In genomic region chr14:47544286-47544685, GRCm38 (mm10) we compare ENCODE assay signal across 16 mouse cellular contexts.
"Had no signal": no experiment of that assay in that cellular context is flagged by ENCODE, and none has a peak within 500 bp of the region (broad histone marks: within the 10 kb centered on the region; RNA-seq: fewer than 3 reads in every experiment).

No protein-coding gene starts in this region.

- H3K4me1 ChIP-seq: limb, embryonic 15.5 days; midbrain, embryonic 13.5 days; neural tube, embryonic 15.5 days had no signal

- H3K4me3 ChIP-seq: left cerebral cortex, adult 2 months; limb, embryonic 15.5 days; midbrain, embryonic 13.5 days; myocyte; neural tube, embryonic 15.5 days had no signal

- ATAC-seq: intestine, embryonic 16.5 days; midbrain, embryonic 13.5 days had no signal

- H3K27me3 ChIP-seq: limb, embryonic 15.5 days; midbrain, embryonic 13.5 days; neural tube, embryonic 15.5 days had no signal

- H3K9me3 ChIP-seq: limb, embryonic 15.5 days; midbrain, embryonic 13.5 days; neural tube, embryonic 15.5 days had no signal

- H3K4me2 ChIP-seq: limb, embryonic 15.5 days; lung, embryonic 14.5 days; midbrain, embryonic 13.5 days; neural tube, embryonic 15.5 days had no signal

- DNase-seq: kidney, adult 8-10 months; kidney, postnatal 25 days; lung, embryonic 14.5 days; lung, postnatal 10 days; lung, postnatal 4 days; retina, postnatal 1 day; right cerebral cortex, postnatal 4 days; spleen, adult 18-20 months; thymus, adult 18-20 months; thymus, postnatal 25 days had no signal

- H3K9ac ChIP-seq: limb, embryonic 15.5 days; lung, embryonic 14.5 days; midbrain, embryonic 13.5 days; neural tube, embryonic 15.5 days had no signal

- H3K27ac ChIP-seq: left cerebral cortex, adult 2 months; limb, embryonic 15.5 days; midbrain, embryonic 13.5 days; neural tube, embryonic 15.5 days had no signal
